Mouse (Mus musculus): Measurements from ENCODE around the gene Polr3h. TPM values are rescaled to one million over a fixed set of nuclear protein-coding genes. Genes with fewer than 3 reads are reported as not detected.

The Polr3h gene
- polyA plus RNA-seq, 1 experiment = 30.8 TPM

DNA sequence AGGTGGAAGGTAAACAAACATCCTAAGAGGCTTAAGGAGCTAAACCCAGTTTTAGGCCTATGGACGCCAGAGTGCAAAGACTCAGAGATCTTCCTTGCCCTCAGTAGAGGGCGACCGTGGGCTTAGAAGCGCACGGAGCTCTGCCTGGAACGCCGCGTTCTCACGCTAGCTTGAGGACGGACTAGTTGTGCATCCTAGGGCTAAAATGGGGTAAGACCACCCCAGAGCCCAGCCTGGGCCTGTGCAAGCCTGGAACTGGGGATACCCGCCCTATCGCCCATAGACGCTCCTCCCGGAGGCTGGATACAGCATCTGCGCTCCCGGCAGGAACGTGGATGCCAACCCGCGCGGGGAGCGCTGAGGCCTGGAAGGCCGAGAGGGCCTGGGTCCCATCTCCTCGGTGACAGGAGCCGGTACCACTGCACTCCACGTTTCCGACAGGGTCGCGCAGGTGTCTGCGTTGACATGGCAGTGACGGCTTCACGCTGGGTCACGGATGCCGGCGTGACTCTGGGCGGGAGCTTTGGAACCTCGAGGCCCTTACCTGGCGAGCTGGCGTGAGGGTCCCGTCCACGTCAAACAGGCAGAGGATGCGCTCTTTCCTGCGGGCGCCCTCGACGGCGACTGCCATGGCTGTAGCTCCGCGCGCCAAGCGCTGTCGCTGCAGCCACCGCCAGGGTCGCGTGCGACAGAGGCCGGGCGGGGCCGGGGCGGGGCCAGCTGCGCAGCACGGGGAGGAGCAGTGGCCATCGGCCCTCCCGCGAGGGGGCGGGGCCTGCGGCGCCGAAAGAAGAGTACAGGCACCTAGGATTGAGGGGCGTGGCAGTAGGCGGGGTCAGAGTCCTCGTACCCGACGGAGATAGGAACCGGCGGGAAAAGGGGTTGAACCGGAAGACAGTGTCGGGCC, 34.4 kb upstream of the Polr3h start, which contains the start of gene Pmm1:
TSS of gene Pmm1 (minus strand) at position 760 of the 907 bp plus-strand sequence.
- DNase-seq (ENCODE audit: low read depth) = peak; percentile 98
- peak; percentile 52 for TF ChIP-seq POLR2A (IDR thresholded peaks at IDR 0.05; ENCODE audit: borderline replicate concordance, extremely low read depth, insufficient read depth, insufficient read length, poor library complexity, severe bottlenecking)
- TF ChIP-seq CTCF (IDR thresholded peaks at IDR 0.05; ENCODE audit: borderline replicate concordance, extremely low read depth, insufficient read depth, insufficient read length) = peak; percentile 79

DNA sequence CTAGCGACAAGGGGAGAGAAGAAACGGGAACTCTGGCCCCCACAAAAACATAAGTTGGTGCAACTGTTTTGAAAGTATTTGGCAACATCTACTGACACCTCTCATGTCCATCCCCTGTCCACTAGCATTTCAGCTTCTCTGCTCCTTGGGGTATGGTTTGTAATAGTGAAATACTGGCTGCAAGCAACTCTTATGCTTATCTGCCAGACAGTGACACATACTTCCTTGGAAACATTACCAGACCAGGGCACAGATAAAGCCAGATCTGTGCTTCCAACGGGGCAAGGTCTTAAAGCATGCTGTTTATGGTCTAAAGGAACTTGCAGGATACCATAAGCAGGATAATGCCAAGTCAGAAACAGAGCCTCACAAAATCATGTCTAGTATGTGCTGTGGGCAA, 32.9 kb upstream of the Polr3h start:
- no peak for DNase-seq (ENCODE audit: low read depth)
- TF ChIP-seq POLR2A (IDR thresholded peaks at IDR 0.05; ENCODE audit: borderline replicate concordance, extremely low read depth, insufficient read depth, insufficient read length, poor library complexity, severe bottlenecking) = no peak
- no peak for TF ChIP-seq CTCF (IDR thresholded peaks at IDR 0.05; ENCODE audit: borderline replicate concordance, extremely low read depth, insufficient read depth, insufficient read length)

DNA sequence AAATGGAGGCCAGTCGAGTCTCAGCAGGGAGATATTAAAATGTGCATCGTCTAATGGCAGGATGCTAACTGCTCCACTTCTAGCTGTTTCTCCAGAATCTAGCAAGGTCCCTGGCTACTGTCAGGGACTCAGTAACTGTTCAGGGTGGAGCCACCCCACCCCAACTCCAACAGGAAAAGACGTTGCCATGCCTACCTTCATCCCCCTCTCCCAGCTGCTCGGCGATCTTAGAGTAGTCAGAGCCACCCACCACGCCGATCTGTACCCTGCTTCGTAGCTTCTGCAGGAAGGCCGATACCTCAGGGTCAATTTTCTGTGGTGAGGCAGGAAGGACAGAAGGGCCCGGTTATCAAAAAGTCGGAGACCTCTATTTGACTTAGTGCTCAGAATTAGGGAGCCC, 31.6 kb upstream of the Polr3h start:
- no peak for DNase-seq (ENCODE audit: low read depth)
- TF ChIP-seq POLR2A (IDR thresholded peaks at IDR 0.05; ENCODE audit: borderline replicate concordance, extremely low read depth, insufficient read depth, insufficient read length, poor library complexity, severe bottlenecking) (no peak), CTCF (IDR thresholded peaks at IDR 0.05; ENCODE audit: borderline replicate concordance, extremely low read depth, insufficient read depth, insufficient read length) (no peak)

DNA sequence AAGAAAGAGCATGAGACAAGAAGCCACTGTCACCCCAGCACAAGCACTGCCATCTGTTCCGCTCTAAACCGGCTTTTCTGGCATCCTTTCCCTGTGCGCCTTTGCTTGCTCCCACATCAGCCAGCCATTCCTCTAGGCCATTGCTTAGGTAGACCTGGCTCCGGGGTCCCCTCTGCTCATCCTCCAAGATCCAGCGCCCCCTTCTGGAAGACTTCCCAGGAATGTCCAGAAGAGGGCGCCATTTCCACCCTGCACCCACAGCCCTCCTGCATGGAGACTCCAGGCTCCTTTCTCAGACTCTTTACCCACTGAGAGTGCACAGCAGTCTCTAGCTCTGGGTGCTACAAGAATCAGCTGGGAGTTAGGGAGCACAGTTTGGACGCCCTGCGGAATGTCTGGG, 30.4 kb upstream of the Polr3h start:
- peak; percentile 75 for TF ChIP-seq CTCF (IDR thresholded peaks at IDR 0.05; ENCODE audit: borderline replicate concordance, extremely low read depth, insufficient read depth, insufficient read length)
- TF ChIP-seq POLR2A (IDR thresholded peaks at IDR 0.05; ENCODE audit: borderline replicate concordance, extremely low read depth, insufficient read depth, insufficient read length, poor library complexity, severe bottlenecking) = no peak
- peak; percentile 47 for DNase-seq (ENCODE audit: low read depth)

DNA sequence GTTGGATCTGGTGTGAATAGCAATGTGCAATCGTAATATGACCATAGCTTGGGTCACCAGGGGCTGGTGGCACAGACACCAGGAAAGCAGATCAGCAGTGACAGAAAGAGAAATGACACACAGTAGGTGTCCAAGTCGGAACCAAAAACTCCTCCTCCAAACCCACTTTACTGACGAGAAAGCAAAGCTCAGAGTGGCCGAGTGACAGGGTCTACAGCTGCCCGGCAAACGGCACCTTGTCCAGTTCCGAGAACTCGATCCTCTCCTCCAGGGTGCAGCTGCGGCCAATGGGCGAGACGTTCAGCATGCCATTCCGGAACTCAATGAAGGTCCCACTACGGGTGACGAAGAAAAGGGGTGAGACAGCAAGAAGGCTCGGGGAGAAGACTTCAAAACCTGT, 29.4 kb upstream of the Polr3h start:
- no peak for DNase-seq (ENCODE audit: low read depth)
- TF ChIP-seq POLR2A (IDR thresholded peaks at IDR 0.05; ENCODE audit: borderline replicate concordance, extremely low read depth, insufficient read depth, insufficient read length, poor library complexity, severe bottlenecking) (no peak), CTCF (IDR thresholded peaks at IDR 0.05; ENCODE audit: borderline replicate concordance, extremely low read depth, insufficient read depth, insufficient read length) (no peak)

DNA sequence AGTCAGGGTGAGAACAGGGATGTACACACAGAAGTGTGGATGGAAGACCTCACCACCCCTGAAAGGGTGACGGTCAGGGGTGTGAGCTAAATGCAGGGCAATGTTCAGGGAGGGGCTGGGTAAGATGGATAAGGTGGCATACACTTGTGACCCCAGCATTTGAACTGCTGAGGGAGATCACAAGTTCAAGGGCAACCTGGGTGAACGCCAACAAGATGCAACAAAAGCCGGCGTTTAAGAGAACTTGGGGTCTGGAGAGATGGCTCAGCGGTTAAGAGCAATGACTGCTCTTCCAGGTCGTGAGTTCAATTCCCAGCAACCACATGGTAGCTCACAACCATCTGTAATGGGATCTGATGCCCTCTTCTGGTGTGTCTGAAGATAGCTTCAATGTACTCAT, 28.7 kb upstream of the Polr3h start:
- no peak for DNase-seq (ENCODE audit: low read depth)
- TF ChIP-seq CTCF (IDR thresholded peaks at IDR 0.05; ENCODE audit: borderline replicate concordance, extremely low read depth, insufficient read depth, insufficient read length) (no peak), POLR2A (IDR thresholded peaks at IDR 0.05; ENCODE audit: borderline replicate concordance, extremely low read depth, insufficient read depth, insufficient read length, poor library complexity, severe bottlenecking) (no peak)

DNA sequence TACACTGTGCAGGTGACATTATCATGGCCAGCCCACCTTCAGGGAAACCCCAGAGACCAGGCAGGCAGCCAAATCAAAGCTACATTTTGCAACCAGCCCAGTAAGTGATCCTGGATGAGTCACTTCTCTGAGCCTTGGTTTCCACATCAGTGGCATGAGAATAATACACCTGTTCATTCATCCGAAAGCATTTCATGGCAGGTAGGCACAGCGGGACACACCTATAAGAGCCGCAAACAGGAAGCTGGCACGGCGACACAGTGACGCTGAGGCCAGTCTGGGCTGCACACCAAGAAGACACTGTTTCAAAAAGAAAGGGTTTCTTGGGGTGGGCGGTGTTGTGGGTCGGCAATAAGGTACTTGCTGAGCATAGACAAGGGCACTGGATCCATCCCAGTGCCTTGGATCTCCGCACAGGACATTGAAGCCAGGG, 28.1 kb upstream of the Polr3h start:
- DNase-seq (ENCODE audit: low read depth) = no peak
- TF ChIP-seq POLR2A (IDR thresholded peaks at IDR 0.05; ENCODE audit: borderline replicate concordance, extremely low read depth, insufficient read depth, insufficient read length, poor library complexity, severe bottlenecking) (no peak), CTCF (IDR thresholded peaks at IDR 0.05; ENCODE audit: borderline replicate concordance, extremely low read depth, insufficient read depth, insufficient read length) (no peak)

DNA sequence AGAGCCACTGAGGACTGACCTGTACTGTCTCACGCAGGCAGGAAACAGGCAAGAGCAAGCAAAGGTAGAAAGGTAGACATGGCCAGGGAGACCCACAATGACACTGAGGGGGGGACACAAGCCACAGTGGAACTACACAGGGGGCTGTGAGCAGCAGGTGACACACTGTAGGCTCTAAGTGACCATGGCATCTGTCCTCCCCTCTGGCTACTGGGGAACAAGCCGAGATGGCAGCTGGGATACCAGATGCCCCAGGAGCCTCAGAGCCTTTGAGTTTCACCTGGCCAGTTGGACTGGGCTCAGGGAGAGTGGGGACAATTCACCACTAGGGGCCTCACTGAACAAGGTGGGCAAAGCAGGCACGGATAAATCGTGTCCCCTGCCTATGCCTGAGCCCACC, 26.3 kb upstream of the Polr3h start:
- no peak for DNase-seq (ENCODE audit: low read depth)
- TF ChIP-seq CTCF (IDR thresholded peaks at IDR 0.05; ENCODE audit: borderline replicate concordance, extremely low read depth, insufficient read depth, insufficient read length) = no peak
- no peak for TF ChIP-seq POLR2A (IDR thresholded peaks at IDR 0.05; ENCODE audit: borderline replicate concordance, extremely low read depth, insufficient read depth, insufficient read length, poor library complexity, severe bottlenecking)

DNA sequence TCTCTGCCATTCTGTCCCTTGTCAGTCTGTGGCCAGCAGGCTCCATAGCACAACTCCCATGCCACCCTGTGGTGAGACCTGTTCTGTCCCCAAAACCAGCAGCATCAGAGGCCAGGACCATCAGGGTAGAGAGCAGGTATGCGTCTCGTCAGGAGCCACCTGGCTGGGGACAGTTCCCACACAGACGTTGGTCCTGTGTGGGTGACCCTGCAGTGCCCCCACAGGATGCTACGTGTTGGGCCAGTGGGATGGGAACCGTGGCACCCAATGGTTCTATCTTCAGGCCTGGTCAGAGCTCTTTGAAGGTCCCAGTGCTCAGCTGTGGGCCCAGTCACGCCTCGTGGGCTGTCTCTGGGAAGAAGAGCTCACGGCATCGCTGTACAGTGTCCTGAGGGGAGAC, 25.1 kb upstream of the Polr3h start:
- TF ChIP-seq CTCF (IDR thresholded peaks at IDR 0.05; ENCODE audit: borderline replicate concordance, extremely low read depth, insufficient read depth, insufficient read length) (no peak), POLR2A (IDR thresholded peaks at IDR 0.05; ENCODE audit: borderline replicate concordance, extremely low read depth, insufficient read depth, insufficient read length, poor library complexity, severe bottlenecking) (no peak)
- no peak for DNase-seq (ENCODE audit: low read depth)

DNA sequence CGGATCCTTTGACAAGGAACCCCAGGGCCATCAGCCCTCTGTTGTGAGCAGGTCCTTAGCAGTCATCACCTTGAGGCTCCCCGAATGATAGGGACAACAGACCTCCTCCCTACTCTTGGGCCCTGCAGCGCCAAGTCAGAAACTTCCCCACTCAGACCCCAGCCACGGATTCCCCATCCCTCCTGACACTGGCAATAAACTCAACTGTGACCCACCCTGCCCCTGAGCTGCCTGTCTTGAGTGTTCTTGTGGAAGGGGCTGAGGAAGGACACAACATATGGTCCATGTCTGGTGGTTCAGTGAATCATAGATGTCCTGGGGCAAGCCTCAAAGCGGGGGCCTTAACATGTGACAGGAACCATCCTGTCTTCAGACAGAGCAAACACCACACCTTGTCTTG, 24.7 kb upstream of the Polr3h start:
- TF ChIP-seq CTCF (IDR thresholded peaks at IDR 0.05; ENCODE audit: borderline replicate concordance, extremely low read depth, insufficient read depth, insufficient read length) = no peak
- no peak for TF ChIP-seq POLR2A (IDR thresholded peaks at IDR 0.05; ENCODE audit: borderline replicate concordance, extremely low read depth, insufficient read depth, insufficient read length, poor library complexity, severe bottlenecking)
- no peak for DNase-seq (ENCODE audit: low read depth)

DNA sequence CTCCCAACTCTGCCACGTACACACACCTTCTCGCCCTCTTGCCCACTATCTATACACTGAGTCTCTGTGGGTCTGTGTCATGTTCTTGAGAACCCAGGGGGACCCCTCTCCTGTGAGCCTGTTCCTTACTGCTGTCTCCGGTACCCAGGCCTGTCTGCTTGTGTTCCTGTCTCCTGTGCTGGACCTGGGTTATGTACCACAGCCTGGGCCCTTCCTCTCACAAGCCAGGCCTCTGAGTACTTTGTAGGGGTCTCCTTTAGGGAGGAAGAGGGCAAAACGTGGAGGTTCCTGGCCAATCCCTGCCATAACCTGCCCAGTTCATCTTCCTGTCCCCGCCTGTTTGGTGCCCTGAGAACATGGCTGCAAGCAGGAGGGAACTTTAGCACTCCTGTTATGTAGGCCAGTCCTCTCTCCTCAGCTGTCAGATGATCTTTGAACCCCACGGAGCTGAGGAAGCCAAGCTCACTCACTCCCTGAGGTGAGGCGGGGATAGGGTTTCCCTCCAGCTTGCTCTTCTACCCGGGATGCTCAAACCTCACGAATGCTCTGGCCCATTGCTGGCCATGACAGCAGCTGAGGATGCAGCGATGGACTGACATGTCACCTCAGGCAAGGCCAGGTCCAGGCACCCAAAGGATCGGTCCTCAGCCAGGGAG, 23.6 kb upstream of the Polr3h start:
- TF ChIP-seq CTCF (IDR thresholded peaks at IDR 0.05; ENCODE audit: borderline replicate concordance, extremely low read depth, insufficient read depth, insufficient read length) = no peak
- TF ChIP-seq POLR2A (IDR thresholded peaks at IDR 0.05; ENCODE audit: borderline replicate concordance, extremely low read depth, insufficient read depth, insufficient read length, poor library complexity, severe bottlenecking) = no peak
- DNase-seq (ENCODE audit: low read depth) = no peak

Measured in brain, embryonic 14.5 days (tissue).